Comparison of ENCODE assay signal across 23 mouse cellular contexts in genomic region chr6:54467371-54467770, GRCm38 (mm10). TPM values are rescaled to one million over a fixed set of nuclear protein-coding genes. Genes with fewer than 3 reads are reported as not detected.
DNase-seq lines count a peak whose midpoint lies in the region; ATAC-seq and TF ChIP-seq lines count a peak whose summit lies in the region.
"Had no signal": no experiment of that assay in that cellular context is flagged by ENCODE, and none has a peak within 500 bp of the region (broad histone marks: within the 10 kb centered on the region; RNA-seq: fewer than 3 reads in every experiment).

No protein-coding gene starts in this region.

- no peaks in the 10 kb centered on the region for H3K27me3 ChIP-seq in heart, embryonic 11.5 days (ENCODE audit: control insufficient read depth, insufficient read depth, low read length)
- no peaks in the 10 kb centered on the region for H3K27me3 ChIP-seq in heart, postnatal 0 days (ENCODE audit: control insufficient read depth, insufficient read depth, low read length)
- H3K27me3 ChIP-seq in midbrain, embryonic 10.5 days (ENCODE audit: low read depth, poor library complexity, severe bottlenecking) = no peaks in the 10 kb centered on the region
- H3K27me3 ChIP-seq: midbrain, embryonic 13.5 days had no signal

- H3K4me3 ChIP-seq in layer of hippocampus, adult 2 months = no peak overlapping the region
- H3K4me3 ChIP-seq in heart, embryonic 11.5 days (ENCODE audit: low read depth, low read length) = no peak overlapping the region
- H3K4me3 ChIP-seq in heart, postnatal 0 days (ENCODE audit: low read depth, low read length) = no peak overlapping the region
- H3K4me3 ChIP-seq in midbrain, embryonic 10.5 days = no peak overlapping the region
- H3K4me3 ChIP-seq: forebrain, embryonic 10.5 days; midbrain, embryonic 13.5 days had no signal

- DNase-seq in gastrocnemius, adult 18-20 months (ENCODE audit: low spot score) = peak; percentile 30
- no peak for DNase-seq in gastrocnemius, postnatal 36 days
- no peak for DNase-seq in layer of hippocampus, adult 2 months (ENCODE audit: low spot score in 2 of 2)
- DNase-seq in layer of hippocampus, postnatal 25 days (ENCODE audit: extremely low spot score in 1 of 2, low spot score in 1 of 2) = no peak
- peak; percentile 79 for DNase-seq in heart, postnatal 0 days (ENCODE audit: low spot score)
- DNase-seq in midbrain, embryonic 10.5 days (ENCODE audit: low spot score) = no peak
- no peak for DNase-seq in right cerebral cortex, adult 2 months (ENCODE audit: low spot score in 2 of 2)
- DNase-seq: adrenal gland, postnatal 36 days; cerebellum, adult 11-12 months; cerebellum, postnatal 14 days; gastrocnemius, postnatal 14 days; kidney, adult 2 months; left cerebral cortex, postnatal 4 days; lung, postnatal 14 days; right cerebral cortex, postnatal 25 days; thymus, postnatal 14 days had no signal

- no peaks in the 10 kb centered on the region for H3K9me3 ChIP-seq in heart, embryonic 11.5 days (replicated peaks; ENCODE audit: control insufficient read depth, low read length)
- H3K9me3 ChIP-seq in heart, postnatal 0 days (replicated peaks; ENCODE audit: control insufficient read depth, low read length) = no peaks in the 10 kb centered on the region
- no peaks in the 10 kb centered on the region for H3K9me3 ChIP-seq in midbrain, embryonic 10.5 days (replicated peaks)
- H3K9me3 ChIP-seq: forebrain, embryonic 10.5 days; midbrain, embryonic 13.5 days had no signal

- H3K9ac ChIP-seq in heart, embryonic 11.5 days (ENCODE audit: low read depth, low read length) = no peak overlapping the region
- H3K9ac ChIP-seq in heart, postnatal 0 days (replicated peaks; ENCODE audit: low read depth, low read length) = no peak overlapping the region
- H3K9ac ChIP-seq: hindbrain, embryonic 14.5 days; midbrain, embryonic 13.5 days had no signal

- intact Hi-C loops in gastrocnemius, postnatal 36 days (cut with DNase I) = no loop called here

- no peak for TF ChIP-seq CTCF in layer of hippocampus, adult 2 months (conservative IDR thresholded peaks at IDR 0.05)
- TF ChIP-seq CTCF in heart, postnatal 0 days (IDR thresholded peaks at IDR 0.05; ENCODE audit: low read depth) = no peak

- peak overlapping the region; percentile 22 for H3K4me2 ChIP-seq in heart, embryonic 11.5 days
- no peak overlapping the region for H3K4me2 ChIP-seq in heart, postnatal 0 days (ENCODE audit: low read depth, low read length)
- H3K4me2 ChIP-seq: hindbrain, embryonic 14.5 days; midbrain, embryonic 13.5 days had no signal

- H3K27ac ChIP-seq in layer of hippocampus, adult 2 months = peak overlapping the region; percentile 60; the same call in 1 of the 2 replicates
- H3K27ac ChIP-seq in heart, embryonic 11.5 days (ENCODE audit: low read depth, low read length) = peak overlapping the region; percentile 85
- peak overlapping the region; percentile 83 for H3K27ac ChIP-seq in heart, postnatal 0 days (ENCODE audit: low read depth)
- H3K27ac ChIP-seq in midbrain, embryonic 10.5 days (replicated peaks) = no peak overlapping the region
- H3K27ac ChIP-seq: forebrain, embryonic 10.5 days; hindbrain, embryonic 14.5 days; kidney, postnatal 0 days; midbrain, embryonic 13.5 days had no signal

- ATAC-seq in heart, embryonic 11.5 days (replicated peaks; ENCODE audit: insufficient number of reproducible peaks, low FRiP score, low TSS enrichment) = no peak
- ATAC-seq in heart, postnatal 0 days (ENCODE audit: insufficient read depth, low read depth) = peak; percentile 76
- ATAC-seq: CD4-positive, CD25-positive, alpha-beta regulatory T cell, adult 4 months; inflammation-experienced regulatory T-cells, adult 6 months; midbrain, embryonic 13.5 days had no signal

- no peak for TF ChIP-seq EP300 in heart, postnatal 0 days (IDR thresholded peaks at IDR 0.05; ENCODE audit: low read depth)

- peaks cover 24% of the 10 kb centered on the region for H3K4me1 ChIP-seq in heart, embryonic 11.5 days (ENCODE audit: control insufficient read depth, insufficient read depth, low read length)
- H3K4me1 ChIP-seq in heart, postnatal 0 days (ENCODE audit: control insufficient read depth, insufficient read depth) = peaks cover 50% of the 10 kb centered on the region
- H3K4me1 ChIP-seq in midbrain, embryonic 10.5 days = no peaks in the 10 kb centered on the region

- WGBS in heart, embryonic 11.5 days (ENCODE audit: insufficient replicate concordance) = 45% methylated on average over 3 of the region's 3 CpGs
- WGBS in heart, postnatal 0 days = 29% methylated on average over 3 of the region's 3 CpGs
- 90% methylated on average over 3 of the region's 3 CpGs for WGBS in midbrain, embryonic 10.5 days

- no peaks in the 10 kb centered on the region for H3K36me3 ChIP-seq in heart, embryonic 11.5 days (ENCODE audit: control insufficient read depth, insufficient read depth, low read length)
- no peaks in the 10 kb centered on the region for H3K36me3 ChIP-seq in heart, postnatal 0 days (replicated peaks; ENCODE audit: control insufficient read depth, insufficient read depth, low read length)
- H3K36me3 ChIP-seq in midbrain, embryonic 10.5 days = no peaks in the 10 kb centered on the region
- H3K36me3 ChIP-seq: forebrain, embryonic 10.5 days; midbrain, embryonic 13.5 days had no signal

RNA-seq across cellular contexts. Expression of gene Wipf3, which starts 38.0 kb away (rescaled TPM):
- total RNA-seq in gastrocnemius, adult 18-20 months (2021) = 10 to 100 TPM; 12.5 to 13.7 TPM
- 10 to 100 TPM; 15.5 to 16.0 TPM for total RNA-seq in gastrocnemius, postnatal 36 days (2021)
- total RNA-seq in layer of hippocampus, adult 2 months (2021) = 100 to 1,000 TPM; 399 to 401 TPM
- 100 to 1,000 TPM; 315 to 407 TPM for total RNA-seq in layer of hippocampus, postnatal 25 days (2021)
- 3.5 and 3.8 TPM in 2 replicates for polyA plus RNA-seq in heart, embryonic 11.5 days (2014; fragmentation: Nextera tagmentation; extraction: Ambion mirVana)
- 5.3 and 5.8 TPM in 2 replicates for total RNA-seq in heart, postnatal 0 days (2014; rRNA removed; ENCODE audit: low replicate concordance)
- polyA plus RNA-seq in heart, postnatal 0 days (2015; fragmentation: Nextera tagmentation; extraction: Ambion mirVana) = 2.3 and 2.5 TPM in 2 replicates
- 0.30 and 0.50 TPM in 2 replicates for polyA plus RNA-seq in midbrain, embryonic 10.5 days (2016; fragmentation: Nextera tagmentation; extraction: Ambion mirVana)
- polyA plus RNA-seq: CD4-positive, CD25-positive, alpha-beta regulatory T cell, adult 4 months had no signal

Comparison
In these comparisons a context has a peak if more than half of its experiments do, and no peak if none do; other contexts are left out.
1. DNase-seq: peak in gastrocnemius, adult 18-20 months (single experiment) and heart, postnatal 0 days (single experiment); none in gastrocnemius, postnatal 36 days (0 of 2), layer of hippocampus, adult 2 months (0 of 2), layer of hippocampus, postnatal 25 days (0 of 2), midbrain, embryonic 10.5 days (single experiment) and right cerebral cortex, adult 2 months (0 of 2).
2. RNA of gene Wipf3, which starts 38.0 kb away (total RNA-seq): 315 to 407 TPM in layer of hippocampus, postnatal 25 days and 399 to 401 TPM in layer of hippocampus, adult 2 months; 15.5 to 16.0 TPM in gastrocnemius, postnatal 36 days, 12.5 to 13.7 TPM in gastrocnemius, adult 18-20 months and 5.3 to 5.8 TPM in heart, postnatal 0 days; every median in the first group is over 10 times any median in the second.